Mouse (Mus musculus) MEL (cell line): ENCODE measurements around the gene Angptl4. TPM values are rescaled to one million over a fixed set of nuclear protein-coding genes. Genes with fewer than 3 reads are reported as not detected.

Experiments
- DNase-seq: peaks from one replicate; pipeline ENCODE4 v3.0.0; 2011; ENCODE audit warnings: low read depth, low spot score
- H3K27ac ChIP-seq: 2 replicates; pipeline ENCODE4 v1.5.1; 2012; ENCODE audit warnings: low read depth, mild to moderate bottlenecking, control low read depth, low read length, moderate library complexity; ENCODE audit not compliant: control insufficient read depth
- H3K27me3 ChIP-seq, 2 experiments: fragments of 150-350 bp in 1 of 2; sonication (generic) in 1 of 2; 2 replicates each; pipeline ENCODE4 v1.6.1; 2012; ENCODE audit warnings: low read length in 2 of 2, mild to moderate bottlenecking in 2 of 2, improper control_type of control experiment in 1 of 2, moderate library complexity in 1 of 2; ENCODE audit not compliant: insufficient read depth in 2 of 2, control insufficient read depth in 1 of 2
- H3K36me3 ChIP-seq, 2 experiments: 2 replicates each; pipeline ENCODE4 v1.6.1; 2012 to 2014; ENCODE audit warnings: low read length in 2 of 2, improper control_type of control experiment in 1 of 2, inconsistent platforms in 1 of 2, mild to moderate bottlenecking in 1 of 2; ENCODE audit not compliant: insufficient read depth in 2 of 2, control insufficient read depth in 1 of 2
- H3K4me1 ChIP-seq, 2 experiments: fragments of 150-350 bp in 1 of 2; sonication (generic) in 1 of 2; 2 replicates each; pipeline ENCODE4 v1.6.1; 2012; ENCODE audit warnings: low read length in 2 of 2, improper control_type of control experiment in 1 of 2, mild to moderate bottlenecking in 1 of 2; ENCODE audit not compliant: insufficient read depth in 2 of 2, control insufficient read depth in 1 of 2
- H3K4me3 ChIP-seq, 2 experiments: fragments of 150-350 bp in 1 of 2; sonication (generic) in 1 of 2; 2 replicates each; pipeline ENCODE4 v1.5.1; 2012; ENCODE audit warnings: low read depth in 2 of 2, low read length in 2 of 2, mild to moderate bottlenecking in 2 of 2, moderate library complexity in 2 of 2, control low read depth in 1 of 2, improper control_type of control experiment in 1 of 2; ENCODE audit not compliant: control insufficient read depth in 1 of 2, insufficient read depth in 1 of 2
- H3K79me2 ChIP-seq: 2 replicates; pipeline ENCODE4 v1.6.1; 2012; ENCODE audit warnings: mild to moderate bottlenecking, low read length, moderate library complexity; ENCODE audit not compliant: control insufficient read depth, poor library complexity, insufficient read depth
- H3K9ac ChIP-seq: 2 replicates; pipeline ENCODE4 v1.6.1; 2012; ENCODE audit warnings: low read depth, mild to moderate bottlenecking, control low read depth, low read length, moderate library complexity; ENCODE audit not compliant: control insufficient read depth, poor library complexity, severe bottlenecking
- H3K9me3 ChIP-seq: fragments of 150-350 bp; sonication (generic); replicated peaks from 2 replicates; pipeline ENCODE4 v1.6.1; 2012; ENCODE audit warnings: mild to moderate bottlenecking, low read length, improper control_type of control experiment, moderate library complexity; ENCODE audit not compliant: insufficient read depth
- BHLHE40 ChIP-seq: IDR thresholded peaks from 2 replicates; pipeline ENCODE4 v1.6.1; 2012; ENCODE audit warnings: low read depth, mild to moderate bottlenecking, inconsistent platforms, low read length, improper control_type of control experiment, borderline replicate concordance
- CHD2 ChIP-seq: IDR thresholded peaks from 2 replicates; pipeline ENCODE4 v1.6.1; 2011; ENCODE audit warnings: low read length, improper control_type of control experiment
- CTCF ChIP-seq, 3 experiments: IDR thresholded peaks in 2 of 3; conservative IDR thresholded peaks in 1 of 3; 2 replicates each; pipeline ENCODE4 v1.5.1; 2011 to 2012; ENCODE audit warnings: low read length in 3 of 3, low read depth in 2 of 3, mild to moderate bottlenecking in 2 of 3, improper control_type of control experiment in 1 of 3, inconsistent platforms in 1 of 3, mixed read lengths in 1 of 3, moderate library complexity in 1 of 3; ENCODE audit not compliant: control insufficient read depth in 1 of 3, insufficient read depth in 1 of 3, poor library complexity in 1 of 3, severe bottlenecking in 1 of 3
- E2F4 ChIP-seq: IDR thresholded peaks from 2 replicates; pipeline ENCODE4 v1.6.1; 2011; ENCODE audit warnings: low read depth, low read length, improper control_type of control experiment, borderline replicate concordance
- ETS1 ChIP-seq: IDR thresholded peaks from 2 replicates; pipeline ENCODE4 v1.6.1; 2012; ENCODE audit warnings: low read depth, mild to moderate bottlenecking, inconsistent platforms, low read length, improper control_type of control experiment, moderate library complexity
- GABPA ChIP-seq: IDR thresholded peaks from 2 replicates; pipeline ENCODE4 v1.6.1; 2012; ENCODE audit warnings: low read depth, mild to moderate bottlenecking, inconsistent platforms, low read length, improper control_type of control experiment, moderate library complexity
- GATA1 ChIP-seq: IDR thresholded peaks from 2 replicates; pipeline ENCODE4 v1.6.1; 2011; ENCODE audit warnings: low read depth, low read length, improper control_type of control experiment
- HCFC1 ChIP-seq: IDR thresholded peaks from 2 replicates; pipeline ENCODE4 v1.6.1; 2012; ENCODE audit warnings: low read depth, mild to moderate bottlenecking, inconsistent platforms, low read length, improper control_type of control experiment, moderate library complexity
- KAT2A ChIP-seq: conservative IDR thresholded peaks from 2 replicates; pipeline ENCODE4 v1.6.1; 2012; ENCODE audit warnings: low read depth, low read length, improper control_type of control experiment, inconsistent platforms
- MAZ ChIP-seq: IDR thresholded peaks from 2 replicates; pipeline ENCODE4 v1.6.1; 2012; ENCODE audit warnings: low read depth, mild to moderate bottlenecking, inconsistent platforms, low read length, improper control_type of control experiment
- MXI1 ChIP-seq: IDR thresholded peaks from 2 replicates; pipeline ENCODE4 v1.6.1; 2011; ENCODE audit warnings: mild to moderate bottlenecking, low read depth, low read length, improper control_type of control experiment
- MYC ChIP-seq: IDR thresholded peaks from 2 replicates; pipeline ENCODE4 v1.6.1; 2011; ENCODE audit warnings: low read depth, mild to moderate bottlenecking, low read length, improper control_type of control experiment, moderate library complexity
- NELFE ChIP-seq: IDR thresholded peaks from 2 replicates; pipeline ENCODE4 v1.6.1; 2011; ENCODE audit warnings: low read depth, low read length, improper control_type of control experiment
- POLR2A ChIP-seq, 2 experiments: IDR thresholded peaks; 2 replicates each; pipeline ENCODE4 v1.6.1; 2011 to 2012; ENCODE audit warnings: low read length in 2 of 2, mild to moderate bottlenecking in 2 of 2, control low read depth in 1 of 2, improper control_type of control experiment in 1 of 2, low read depth in 1 of 2, moderate library complexity in 1 of 2; ENCODE audit not compliant: control insufficient read depth in 1 of 2, insufficient read depth in 1 of 2, poor library complexity in 1 of 2
- POLR2AphosphoS5 ChIP-seq: IDR thresholded peaks from 2 replicates; pipeline ENCODE4 v1.6.1; 2012; ENCODE audit warnings: low read depth, borderline replicate concordance, mild to moderate bottlenecking, inconsistent platforms, low read length, moderate library complexity, mixed read lengths
- RAD21 ChIP-seq: IDR thresholded peaks from 2 replicates; pipeline ENCODE4 v1.6.1; 2011; ENCODE audit warnings: mild to moderate bottlenecking, low read depth, low read length, improper control_type of control experiment
- SIN3A ChIP-seq: IDR thresholded peaks from 2 replicates; pipeline ENCODE4 v1.6.1; 2012; ENCODE audit warnings: low read length, improper control_type of control experiment, inconsistent platforms
- SMC3 ChIP-seq: IDR thresholded peaks from 2 replicates; pipeline ENCODE4 v1.6.1; 2011; ENCODE audit warnings: low read depth, low read length, improper control_type of control experiment
- TBP ChIP-seq: IDR thresholded peaks from 2 replicates; pipeline ENCODE4 v1.8.0; 2011; ENCODE audit warnings: low read depth, low read length, improper control_type of control experiment
- UBTF ChIP-seq: IDR thresholded peaks from 2 replicates; pipeline ENCODE4 v1.6.1; 2012; ENCODE audit warnings: low read depth, mild to moderate bottlenecking, inconsistent platforms, low read length, improper control_type of control experiment, moderate library complexity, borderline replicate concordance; ENCODE audit not compliant: insufficient read depth
- USF1 ChIP-seq: IDR thresholded peaks from 2 replicates; pipeline ENCODE4 v1.6.1; 2014; ENCODE audit warnings: low read depth, mild to moderate bottlenecking, inconsistent platforms, low read length, improper control_type of control experiment, moderate library complexity
- USF2 ChIP-seq, 2 experiments: IDR thresholded peaks; 2 replicates each; pipeline ENCODE4 v1.6.1; 2011 to 2012; ENCODE audit warnings: improper control_type of control experiment in 2 of 2, low read length in 2 of 2, borderline replicate concordance in 1 of 2, inconsistent platforms in 1 of 2, low read depth in 1 of 2, mild to moderate bottlenecking in 1 of 2; ENCODE audit not compliant: insufficient read depth in 1 of 2
- ZC3H11A ChIP-seq: IDR thresholded peaks from 2 replicates; pipeline ENCODE4 v1.6.1; 2012; ENCODE audit warnings: low read depth, mild to moderate bottlenecking, inconsistent platforms, low read length, improper control_type of control experiment
- ZKSCAN1 ChIP-seq: IDR thresholded peaks from 2 replicates; pipeline ENCODE4 v1.6.1; 2012; ENCODE audit warnings: low read depth, mild to moderate bottlenecking, inconsistent platforms, low read length, improper control_type of control experiment, moderate library complexity
- ZMIZ1 ChIP-seq: IDR thresholded peaks from 2 replicates; pipeline ENCODE4 v1.6.1; 2012; ENCODE audit warnings: low read depth, mild to moderate bottlenecking, inconsistent platforms, low read length, improper control_type of control experiment, moderate library complexity
- ZNF384 ChIP-seq: IDR thresholded peaks from 2 replicates; pipeline ENCODE4 v1.6.1; 2012; ENCODE audit warnings: low read depth, mild to moderate bottlenecking, inconsistent platforms, low read length, improper control_type of control experiment
- polyA plus RNA-seq, 2 experiments: library from polyadenylated mRNA; stranded (reverse) in 1 of 2; unstranded in 1 of 2; fragments of >175 nt in 1 of 2; fragments of >200 nt in 1 of 2; gene quantifications; 2 replicates each; pipeline versions ENCODE4 v1.2.1 to v1.2.4; 2012; ENCODE audit warnings: low replicate concordance in 2 of 2, low read depth in 1 of 2; ENCODE audit not compliant: insufficient read length in 2 of 2, insufficient read depth in 1 of 2, missing spikeins in 1 of 2
- total RNA-seq: library from RNA; depleted of rRNA; stranded (reverse); fragments of 300-350 nt; gene quantifications from 2 replicates; pipeline ENCODE4 v1.2.3, GENCODE M21; 2012

The Angptl4 gene
- total and polyA plus RNA-seq, 3 experiments: 13.5 to 15.8 TPM; not detected in 1

- H3K4me1 ChIP-seq: 0 out of 4 replicates have a peak, but pooled peaks cover 0 to 1% of the 10 kb centered on the region in 2 experiments
- H3K9me3 ChIP-seq: no peaks in the 10 kb centered on the region
- H3K27me3 ChIP-seq: no peaks in the 10 kb centered on the region
- H3K9ac ChIP-seq: no peak overlapping the region
- no peak overlapping the region for H3K27ac ChIP-seq
- H3K79me2 ChIP-seq: no peaks in the 10 kb centered on the region
- H3K4me3 ChIP-seq: no peak overlapping the region
- H3K36me3 ChIP-seq: no peaks in the 10 kb centered on the region
- DNase-seq: no peak
- TF ChIP-seq GATA1 (no peak), KAT2A (no peak), MYC (no peak)
Measured at GRCm38 (mm10) chr17:33799277-33799676, 17.6 kb upstream of the Angptl4 start.

- TF ChIP-seq MXI1: no peak
- no peak for TF ChIP-seq NELFE
- no peak for TF ChIP-seq SIN3A
- TF ChIP-seq USF1: no peak
- no peak for TF ChIP-seq UBTF
- TF ChIP-seq USF2 (IDR thresholded peaks at IDR 0.05; ENCODE audit: borderline replicate concordance in 1 of 2, insufficient read depth in 1 of 2, low read depth in 1 of 2, low read length in 2 of 2): no peak
- no peak for TF ChIP-seq ETS1
- no peak for TF ChIP-seq POLR2AphosphoS5
- no peak for TF ChIP-seq MAZ
- no peak for TF ChIP-seq BHLHE40
- no peak for TF ChIP-seq CHD2
- peak; percentile 21; the same call in 1 of the 2 replicates for TF ChIP-seq ZC3H11A
- TF ChIP-seq ZKSCAN1: no peak
- no peak for TF ChIP-seq E2F4
- no peak for TF ChIP-seq GATA1
- TF ChIP-seq ZMIZ1: no peak
- TF ChIP-seq RAD21: peak; percentile 52
- TF ChIP-seq TBP: no peak
- TF ChIP-seq SMC3: peak; percentile 48
- TF ChIP-seq ZNF384: no peak
- TF ChIP-seq POLR2A (IDR thresholded peaks at IDR 0.05; ENCODE audit: control insufficient read depth in 1 of 2, insufficient read depth in 1 of 2, low read depth in 1 of 2, low read length in 2 of 2, poor library complexity in 1 of 2): no peak
- TF ChIP-seq GABPA: no peak
- no peak for TF ChIP-seq HCFC1
- no peak for TF ChIP-seq MYC
- TF ChIP-seq CTCF (IDR thresholded peaks at IDR 0.05 in 2 of 3, conservative IDR thresholded peaks at IDR 0.05 in 1 of 3; ENCODE audit: control insufficient read depth in 1 of 3, insufficient read depth in 1 of 3, low read depth in 2 of 3, low read length in 3 of 3, poor library complexity in 1 of 3, severe bottlenecking in 1 of 3): peak in 2 of 3 experiments; percentile 16 to 38; a peak in 3 of 6 replicates
- Histone ChIP-seq H3K4me1 (no peaks in the 10 kb centered on the region; a peak in 1 of 4 replicates), H3K79me2 (no peaks in the 10 kb centered on the region), H3K9ac (no peak overlapping the region), H3K9me3 (no peaks in the 10 kb centered on the region), H3K36me3 (no peaks in the 10 kb centered on the region), H3K27me3 (no peaks in the 10 kb centered on the region), H3K27ac (no peak overlapping the region), H3K4me3 (no peak overlapping the region)
- DNase-seq: no peak
Measured at GRCm38 (mm10) chr17:33798306-33798705, 16.7 kb upstream of the Angptl4 start.
